ENCODE assay signal across 16 mouse cellular contexts in genomic region chr11:79096673-79097072, GRCm38 (mm10). TPM values are rescaled to one million over a fixed set of nuclear protein-coding genes. Genes with fewer than 3 reads are reported as not detected.
DNase-seq lines count a peak whose midpoint lies in the region; ATAC-seq and TF ChIP-seq lines count a peak whose summit lies in the region.
"Had no signal": no experiment of that assay in that cellular context is flagged by ENCODE, and none has a peak within 500 bp of the region (broad histone marks: within the 10 kb centered on the region; RNA-seq: fewer than 3 reads in every experiment).

No protein-coding gene starts in this region.

- no peaks in the 10 kb centered on the region for H3K9me3 ChIP-seq in heart, embryonic 15.5 days (replicated peaks)
- no peaks in the 10 kb centered on the region for H3K9me3 ChIP-seq in lung, embryonic 16.5 days (ENCODE audit: control insufficient read depth, low read length)
- H3K9me3 ChIP-seq in stomach, embryonic 15.5 days: no peaks in the 10 kb centered on the region
- H3K9me3 ChIP-seq in liver, postnatal 0 days (ENCODE audit: low read length): no peaks in the 10 kb centered on the region
- H3K9me3 ChIP-seq: midbrain, embryonic 15.5 days had no signal

- no peak for TF ChIP-seq CTCF in cortical plate, adult 2 months (IDR thresholded peaks at IDR 0.05; ENCODE audit: extremely low read depth, insufficient read depth, low read length)
- no peak for TF ChIP-seq CTCF in liver, postnatal 0 days (IDR thresholded peaks at IDR 0.05; ENCODE audit: low read depth)

- no peak for DNase-seq in heart, adult 8-10 months (ENCODE audit: low spot score)
- no peak for DNase-seq in lung, adult 18-20 months
- DNase-seq in liver, postnatal 0 days: no peak
- DNase-seq: adrenal gland, postnatal 25 days; cerebellum, adult 9-11 months; embryo, embryonic 11 days; gastrocnemius, postnatal 25 days; layer of hippocampus, adult 9-11 months; liver; right cerebral cortex, postnatal 14 days had no signal

- no peak overlapping the region for H3K9ac ChIP-seq in heart, embryonic 15.5 days
- no peak overlapping the region for H3K9ac ChIP-seq in lung, embryonic 16.5 days (ENCODE audit: low read length)
- H3K9ac ChIP-seq in stomach, embryonic 15.5 days: no peak overlapping the region
- H3K9ac ChIP-seq in liver, postnatal 0 days (replicated peaks): no peak overlapping the region
- H3K9ac ChIP-seq: midbrain, embryonic 15.5 days had no signal

- H3K27me3 ChIP-seq in heart, embryonic 15.5 days: no peaks in the 10 kb centered on the region
- no peaks in the 10 kb centered on the region for H3K27me3 ChIP-seq in lung, embryonic 16.5 days (ENCODE audit: control insufficient read depth, insufficient read depth, low read depth, low read length)
- no peaks in the 10 kb centered on the region for H3K27me3 ChIP-seq in stomach, embryonic 15.5 days (replicated peaks)
- H3K27me3 ChIP-seq in liver, postnatal 0 days (ENCODE audit: insufficient read depth, low read length): no peaks in the 10 kb centered on the region
- H3K27me3 ChIP-seq: midbrain, embryonic 15.5 days had no signal

- no peak for ATAC-seq in heart, embryonic 15.5 days (replicated peaks; ENCODE audit: insufficient number of reproducible peaks, insufficient read depth, low FRiP score, low read depth)
- no peak for ATAC-seq in lung, embryonic 16.5 days (ENCODE audit: low read depth)
- ATAC-seq in stomach, embryonic 15.5 days (ENCODE audit: insufficient read depth, low FRiP score, low read depth): no peak
- ATAC-seq in liver, postnatal 0 days: no peak
- ATAC-seq: midbrain, embryonic 15.5 days had no signal

- no peak for TF ChIP-seq EP300 in liver, postnatal 0 days (IDR thresholded peaks at IDR 0.05; ENCODE audit: low read depth)

- peak overlapping the region; percentile 91; the same call in 1 of the 2 replicates for H3K27ac ChIP-seq in heart, embryonic 15.5 days
- peak overlapping the region; percentile 96 for H3K27ac ChIP-seq in lung, embryonic 16.5 days (ENCODE audit: low read length)
- H3K27ac ChIP-seq in cortical plate, adult 2 months (ENCODE audit: insufficient read depth, low read length): 0 out of 2 replicates have a peak overlapping the region, but pooled peaks have one; percentile 69
- peak overlapping the region; percentile 90; the same call in 1 of the 2 replicates for H3K27ac ChIP-seq in stomach, embryonic 15.5 days
- no peak overlapping the region for H3K27ac ChIP-seq in liver, postnatal 0 days (ENCODE audit: low read depth)
- H3K27ac ChIP-seq: macrophage; midbrain, embryonic 15.5 days had no signal

- TF ChIP-seq POLR2A in cortical plate, adult 2 months (IDR thresholded peaks at IDR 0.05; ENCODE audit: extremely low read depth, insufficient read depth, low read length): no peak

- no peaks in the 10 kb centered on the region for H3K36me3 ChIP-seq in heart, embryonic 15.5 days
- H3K36me3 ChIP-seq in lung, embryonic 16.5 days (ENCODE audit: control insufficient read depth, insufficient read depth, low read length): 0 out of 2 replicates have a peak, but pooled peaks cover 2% of the 10 kb centered on the region
- no peaks in the 10 kb centered on the region for H3K36me3 ChIP-seq in stomach, embryonic 15.5 days
- no peaks in the 10 kb centered on the region for H3K36me3 ChIP-seq in liver, postnatal 0 days (replicated peaks; ENCODE audit: insufficient read depth, low read length)
- H3K36me3 ChIP-seq: midbrain, embryonic 15.5 days had no signal

- no peak overlapping the region for H3K4me3 ChIP-seq in heart, embryonic 15.5 days
- H3K4me3 ChIP-seq in lung, embryonic 16.5 days (ENCODE audit: low read length): no peak overlapping the region
- no peak overlapping the region for H3K4me3 ChIP-seq in cortical plate, adult 2 months (ENCODE audit: insufficient read depth, low read length)
- H3K4me3 ChIP-seq in stomach, embryonic 15.5 days (replicated peaks): no peak overlapping the region
- H3K4me3 ChIP-seq in liver, postnatal 0 days (ENCODE audit: low read depth, low read length): no peak overlapping the region
- H3K4me3 ChIP-seq: midbrain, embryonic 15.5 days had no signal

- peaks cover 65% of the 10 kb centered on the region for H3K4me1 ChIP-seq in heart, embryonic 15.5 days (replicated peaks)
- peaks cover 57% of the 10 kb centered on the region for H3K4me1 ChIP-seq in lung, embryonic 16.5 days (replicated peaks; ENCODE audit: control insufficient read depth, insufficient read depth, low read length)
- peaks cover 9% of the 10 kb centered on the region for H3K4me1 ChIP-seq in cortical plate, adult 2 months (ENCODE audit: control insufficient read depth, insufficient read depth, low read length)
- H3K4me1 ChIP-seq in stomach, embryonic 15.5 days: peaks cover 48% of the 10 kb centered on the region
- 0 out of 2 replicates have a peak, but pooled peaks cover 5% of the 10 kb centered on the region for H3K4me1 ChIP-seq in liver, postnatal 0 days (ENCODE audit: insufficient read depth)

- 61% methylated on average over 5 of the region's 5 CpGs for WGBS in heart, embryonic 15.5 days
- 41% methylated on average over 5 of the region's 5 CpGs for WGBS in lung, embryonic 16.5 days
- WGBS in stomach, embryonic 15.5 days: 63% methylated on average over 5 of the region's 5 CpGs
- WGBS in liver, postnatal 0 days (ENCODE audit: insufficient replicate concordance): 68% methylated on average over 5 of the region's 5 CpGs

- H3K4me2 ChIP-seq in heart, embryonic 15.5 days: no peak overlapping the region
- no peak overlapping the region for H3K4me2 ChIP-seq in lung, embryonic 16.5 days (ENCODE audit: low read depth, low read length)
- no peak overlapping the region for H3K4me2 ChIP-seq in stomach, embryonic 15.5 days
- no peak overlapping the region for H3K4me2 ChIP-seq in liver, postnatal 0 days (ENCODE audit: low read depth, low read length)
- H3K4me2 ChIP-seq: midbrain, embryonic 15.5 days had no signal

RNA-seq across cellular contexts. Expression of gene Ksr1, which starts 49.5 kb away (rescaled TPM):
- 3.2 and 4.1 TPM in 2 replicates for polyA plus RNA-seq in heart, embryonic 15.5 days (2015; fragmentation: Nextera tagmentation; extraction: Ambion mirVana)
- total RNA-seq in heart, adult 8-10 months (2022): 1 to 10 TPM; 5.9 to 8.2 (median 6.5) TPM
- 3.3 and 3.7 TPM in 2 replicates for polyA plus RNA-seq in lung, embryonic 16.5 days (2015; fragmentation: Nextera tagmentation; extraction: Ambion mirVana)
- polyA plus RNA-seq in cortical plate, adult 2 months (2012; rRNA removed): 32.8 and 39.8 TPM in 2 replicates
- polyA plus RNA-seq in stomach, embryonic 15.5 days (2015; fragmentation: Nextera tagmentation; extraction: Ambion mirVana): 2.8 and 3.2 TPM in 2 replicates
- 0.81 and 1.0 TPM in 2 replicates for polyA plus RNA-seq in liver, postnatal 0 days (2015; fragmentation: Nextera tagmentation; extraction: Ambion mirVana)
